10 mouse cellular contexts compared by ENCODE assay signal in the genomic region with DNA sequence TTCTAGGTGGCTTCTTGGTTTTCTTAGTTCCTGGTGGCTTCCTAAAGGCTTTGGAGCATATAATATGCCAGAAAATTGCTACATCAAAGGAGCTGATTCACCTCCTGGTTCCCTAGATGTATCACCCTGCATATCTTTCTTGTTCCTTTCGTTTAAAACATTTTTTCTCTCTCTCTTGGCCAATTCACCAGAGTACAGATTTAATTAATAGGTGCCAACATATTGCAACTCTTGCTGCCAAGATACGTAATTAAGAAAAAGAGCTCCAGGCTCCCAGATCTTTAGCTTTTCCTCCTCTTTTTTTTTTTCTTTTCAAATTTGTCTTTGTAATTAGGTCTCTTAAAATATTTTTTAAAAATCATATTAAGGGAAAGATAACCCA.
"Had no signal": no experiment of that assay in that cellular context is flagged by ENCODE, and none has a peak within 500 bp of the region (broad histone marks: within the 10 kb centered on the region; RNA-seq: fewer than 3 reads in every experiment).

No protein-coding gene starts in this region.

- H3K36me3 ChIP-seq: limb, embryonic 15.5 days; liver, embryonic 13.5 days; lung, embryonic 15.5 days; midbrain, embryonic 12.5 days; neural tube, embryonic 15.5 days had no signal

- ATAC-seq: liver, postnatal 0 days had no signal

- H3K9me3 ChIP-seq: limb, embryonic 15.5 days; liver, embryonic 13.5 days; lung, embryonic 15.5 days; midbrain, embryonic 12.5 days; neural tube, embryonic 15.5 days had no signal

- H3K9ac ChIP-seq: limb, embryonic 15.5 days; liver, embryonic 13.5 days; liver, postnatal 0 days; lung, embryonic 15.5 days; midbrain, embryonic 12.5 days; neural tube, embryonic 15.5 days had no signal

- DNase-seq: kidney, adult 18-20 months; liver, embryonic 13.5 days; liver, postnatal 0 days; thymus, adult 2 months; thymus, postnatal 25 days had no signal

- H3K4me2 ChIP-seq: limb, embryonic 15.5 days; liver, embryonic 13.5 days; midbrain, embryonic 12.5 days; neural tube, embryonic 15.5 days had no signal

- H3K4me1 ChIP-seq: limb, embryonic 15.5 days; midbrain, embryonic 12.5 days; neural tube, embryonic 15.5 days had no signal

- H3K27me3 ChIP-seq: limb, embryonic 15.5 days; liver, embryonic 13.5 days; lung, embryonic 15.5 days; midbrain, embryonic 12.5 days; neural tube, embryonic 15.5 days had no signal

- H3K27ac ChIP-seq: limb, embryonic 15.5 days; liver, embryonic 13.5 days; lung, embryonic 15.5 days; midbrain, embryonic 12.5 days; neural tube, embryonic 15.5 days had no signal

- H3K4me3 ChIP-seq: limb, embryonic 15.5 days; liver, embryonic 13.5 days; lung, embryonic 15.5 days; midbrain, embryonic 12.5 days; myocyte; neural tube, embryonic 15.5 days had no signal
